Mouse (Mus musculus) olfactory bulb, adult 2 months (tissue): ENCODE measurements around the gene Gm49661. TPM values are rescaled to one million over a fixed set of nuclear protein-coding genes. Genes with fewer than 3 reads are reported as not detected.
A peak's percentile ranks its signal among the peaks of the same experiment; 100 is the strongest.

Experiments used
- H3K27ac ChIP-seq: fragments of 200-500 bp; 2 replicates; pipeline ENCODE4 v1.5.1; 2012; ENCODE audit warnings: low read depth, low read length; ENCODE audit not compliant: insufficient read depth
- H3K4me1 ChIP-seq: fragments of 200-500 bp; 2 replicates; pipeline ENCODE4 v1.6.1; 2012; ENCODE audit warnings: low read length; ENCODE audit not compliant: control insufficient read depth, insufficient read depth
- H3K4me3 ChIP-seq: fragments of 200-500 bp; 2 replicates; pipeline ENCODE4 v1.5.1; 2012; ENCODE audit warnings: mild to moderate bottlenecking, low read depth, low read length, moderate library complexity; ENCODE audit not compliant: insufficient read depth
- CTCF ChIP-seq: fragments of 200-500 bp; IDR thresholded peaks from 2 replicates; pipeline ENCODE4 v1.5.1; 2012; ENCODE audit warnings: low read depth, mild to moderate bottlenecking, low read length, moderate library complexity; ENCODE audit not compliant: insufficient read depth
- POLR2A ChIP-seq: fragments of 200-500 bp; IDR thresholded peaks from 2 replicates; pipeline ENCODE4 v1.6.1; 2012; ENCODE audit warnings: mild to moderate bottlenecking, low read depth, low read length, moderate library complexity; ENCODE audit not compliant: insufficient read depth
- WGBS: fragments of 180-500 bp; shearing (Covaris S2); methylation state at CpG from one replicate; pipeline ENCODE4 v1.1.7; 2018; 5-methylcytosine and 5-hydroxymethylcytosine counted together
- polyA plus RNA-seq: library from polyadenylated mRNA; stranded (reverse); fragments of >200 nt; gene quantifications from 2 replicates; pipeline ENCODE4 v1.2.4, GENCODE M21; 2012; ENCODE audit warnings: low replicate concordance; ENCODE audit not compliant: missing spikeins, insufficient read depth, insufficient read length

The Gm49661 gene
- polyA plus RNA-seq, 1 experiment, result not detected

DNA sequence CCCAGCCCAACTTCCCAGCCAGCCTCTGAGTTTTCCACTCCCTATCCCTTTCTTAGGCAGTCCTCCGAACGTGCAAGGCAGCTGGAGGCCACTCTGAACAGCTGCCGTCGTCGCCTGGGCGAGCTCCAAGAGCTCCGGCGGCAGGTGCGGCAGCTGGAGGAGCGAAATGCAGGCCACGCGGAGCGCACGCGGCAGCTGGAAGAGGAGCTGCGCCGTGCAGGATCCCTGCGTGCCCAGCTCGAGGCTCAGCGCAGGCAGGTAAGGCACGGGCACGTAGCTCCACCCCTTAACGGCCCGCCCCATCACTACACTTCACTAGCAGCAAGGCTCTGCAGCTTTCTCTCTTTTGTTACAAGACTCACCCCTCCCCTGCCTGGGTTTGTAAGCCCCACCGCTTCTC lies 26.4 kb upstream of the Gm49661 start:
- 24% methylated on average over 25 of the region's 25 CpGs for WGBS
- H3K4me3 ChIP-seq, result no peak overlapping the region
- no peak for TF ChIP-seq POLR2A
- TF ChIP-seq CTCF, result no peak
- H3K27ac ChIP-seq, result no peak overlapping the region
- H3K4me1 ChIP-seq, result peaks cover 16% of the 10 kb centered on the region

DNA sequence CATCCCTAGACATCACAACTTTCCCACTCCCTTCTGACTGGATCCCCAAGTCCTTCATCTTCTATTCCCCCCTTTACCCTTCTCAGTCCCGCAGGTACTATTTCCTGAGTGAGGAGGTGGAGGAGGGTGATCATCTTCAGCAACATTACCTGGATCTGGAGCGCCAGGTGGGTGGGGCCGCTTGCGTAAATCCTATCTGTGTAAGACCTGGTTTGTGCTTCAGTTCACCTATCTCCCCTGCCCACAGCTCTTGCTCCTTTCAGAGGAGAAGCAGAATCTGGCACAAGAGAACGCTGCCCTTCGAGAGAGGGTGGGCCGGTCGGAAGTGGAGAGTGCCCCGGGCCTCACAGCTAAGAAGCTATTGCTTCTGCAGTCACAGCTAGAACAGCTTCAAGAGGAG lies 25.1 kb upstream of the Gm49661 start:
- 96% methylated on average over 9 of the region's 9 CpGs for WGBS
- no peak overlapping the region for H3K27ac ChIP-seq
- no peak for TF ChIP-seq CTCF
- TF ChIP-seq POLR2A, result no peak
- H3K4me1 ChIP-seq, result peaks cover 18% of the 10 kb centered on the region
- H3K4me3 ChIP-seq, result no peak overlapping the region

DNA sequence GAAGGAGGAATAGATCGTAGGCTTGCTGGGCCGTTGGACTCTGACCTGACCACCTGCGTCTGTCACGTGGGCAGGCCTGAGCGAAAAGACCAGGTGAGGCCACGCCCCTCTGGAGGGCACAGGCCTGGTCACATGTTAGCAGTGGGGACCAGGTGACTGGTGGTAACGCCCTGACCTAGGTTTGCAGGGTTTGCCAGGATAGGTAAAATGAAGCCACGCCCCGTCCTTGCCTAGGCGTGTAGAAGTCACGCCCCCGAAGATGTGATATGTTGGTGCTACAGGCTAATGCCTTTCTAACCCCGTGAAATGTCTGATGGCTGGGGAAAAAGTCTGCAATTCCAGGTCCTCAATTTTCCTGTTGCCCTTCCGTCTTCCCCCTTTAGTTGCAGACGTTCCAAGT lies 21.6 kb upstream of the Gm49661 start:
- WGBS, result 2% methylated on average over 15 of the region's 15 CpGs

DNA sequence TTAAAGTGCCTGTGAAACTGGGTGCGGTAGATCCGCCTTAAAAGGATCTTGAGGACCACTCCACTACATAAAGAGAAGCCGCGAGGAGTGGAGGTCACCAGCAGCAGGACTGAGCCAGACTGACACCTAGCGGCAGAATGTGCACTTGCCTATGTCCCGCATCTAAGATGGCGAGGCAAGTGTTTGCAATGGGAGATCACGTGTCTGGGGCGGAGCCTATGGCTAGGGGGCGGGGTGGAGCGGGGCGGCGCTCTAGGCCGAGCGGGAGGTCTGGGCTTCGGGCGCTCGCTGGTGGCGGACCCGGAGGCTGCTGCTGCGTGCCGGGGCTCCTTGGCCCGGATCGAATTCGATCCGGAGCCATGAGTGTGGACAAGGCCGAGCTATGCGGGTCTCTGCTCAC lies 21.1 kb upstream of the Gm49661 start, which contains the start of gene Hook2:
TSS of gene Hook2 (plus strand) at position 255 of the 400 bp plus-strand sequence.
- Histone ChIP-seq H3K4me3 (peak within 1 kb of the TSS; percentile 66), H3K27ac (peak within 1 kb of the TSS; percentile 53), H3K4me1 (peaks cover 17% of the 10 kb centered on the region)
- no peak; the same call in 1 of the 2 replicates for TF ChIP-seq CTCF
- TF ChIP-seq POLR2A, result peak; percentile 71; the same call in 1 of the 2 replicates
- WGBS, result under 1% methylated on average over 28 of the region's 28 CpGs

More for the DNA sequence above, 21.6 kb upstream of the Gm49661 start:
- Histone ChIP-seq H3K27ac (no peak overlapping the region), H3K4me3 (peak overlapping the region; percentile 66), H3K4me1 (peaks cover 16% of the 10 kb centered on the region)
- TF ChIP-seq CTCF, result no peak
- no peak for TF ChIP-seq POLR2A

DNA sequence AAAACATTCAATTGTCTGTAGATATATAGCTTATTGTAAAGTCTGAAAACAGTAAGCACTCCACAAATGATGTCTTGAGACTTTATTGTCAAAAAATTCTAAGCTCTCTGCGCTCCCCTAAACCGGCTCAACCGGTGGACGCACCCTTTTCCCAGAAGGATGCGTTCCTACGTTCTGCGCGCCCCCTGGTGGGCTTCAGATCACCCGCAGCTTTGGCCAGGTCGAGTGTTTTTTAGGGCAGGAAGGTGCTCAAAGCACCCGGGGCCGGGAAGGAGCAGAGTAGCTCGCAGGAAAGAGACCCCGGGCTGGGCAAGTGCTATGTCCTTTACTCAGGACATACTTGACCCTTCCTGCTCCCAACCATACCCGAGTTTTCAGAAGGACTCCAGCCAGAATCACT lies 20.6 kb upstream of the Gm49661 start:
- peak overlapping the region; percentile 43 for H3K4me3 ChIP-seq
- WGBS, result 0% methylated on average over 15 of the region's 15 CpGs
- peaks cover 22% of the 10 kb centered on the region for H3K4me1 ChIP-seq
- H3K27ac ChIP-seq, result peak overlapping the region; percentile 53
- no peak for TF ChIP-seq POLR2A
- TF ChIP-seq CTCF, result peak; percentile 91

DNA sequence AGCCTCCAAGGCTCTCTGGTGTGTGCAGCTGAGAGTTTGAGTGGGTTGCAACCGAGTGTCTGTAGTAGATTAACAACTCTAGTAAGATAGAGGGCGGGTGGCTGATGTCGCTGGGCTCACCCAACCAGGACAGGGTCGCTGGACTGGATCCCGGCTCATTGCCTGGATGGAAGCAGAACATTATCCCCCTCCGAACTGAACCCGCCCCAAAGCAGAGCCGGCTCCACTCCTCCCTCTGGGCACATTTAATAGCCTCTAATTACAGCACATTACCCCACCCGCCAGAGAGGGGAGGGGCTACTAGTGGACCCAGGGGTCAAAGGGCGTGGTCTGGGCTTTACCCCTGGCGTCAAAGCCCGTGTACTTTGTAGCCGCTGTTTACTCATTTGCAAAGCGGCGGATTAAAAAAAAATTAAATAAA lies 20.1 kb upstream of the Gm49661 start:
- 8% methylated on average over 15 of the region's 15 CpGs for WGBS
- TF ChIP-seq CTCF (no peak), POLR2A (no peak)
- Histone ChIP-seq H3K27ac (no peak overlapping the region), H3K4me3 (no peak overlapping the region), H3K4me1 (peaks cover 25% of the 10 kb centered on the region)

DNA sequence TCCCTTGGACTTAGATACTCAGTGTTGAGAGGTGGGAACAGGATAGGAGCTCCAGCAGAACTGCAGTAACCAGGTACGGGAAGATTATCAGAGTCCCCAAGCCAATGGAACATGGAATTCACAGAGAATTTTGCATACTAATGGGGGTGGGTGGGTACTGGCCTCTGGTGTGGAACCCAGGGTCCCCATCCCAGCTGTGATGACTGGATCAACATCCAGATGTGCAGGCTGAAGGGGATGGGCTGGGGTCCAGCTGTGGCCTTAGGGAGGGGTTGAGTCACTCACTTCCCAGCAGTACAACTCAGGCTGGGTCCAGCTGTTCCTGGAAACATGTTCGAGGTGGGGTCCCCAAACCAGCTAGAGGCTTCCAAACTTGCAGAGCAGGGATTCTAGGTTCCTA lies 18.7 kb upstream of the Gm49661 start:
- no peak overlapping the region for H3K4me3 ChIP-seq
- peaks cover 25% of the 10 kb centered on the region for H3K4me1 ChIP-seq
- no peak for TF ChIP-seq CTCF
- no peak for TF ChIP-seq POLR2A
- H3K27ac ChIP-seq, result no peak overlapping the region
- 80% methylated on average over 2 of the region's 2 CpGs for WGBS

DNA sequence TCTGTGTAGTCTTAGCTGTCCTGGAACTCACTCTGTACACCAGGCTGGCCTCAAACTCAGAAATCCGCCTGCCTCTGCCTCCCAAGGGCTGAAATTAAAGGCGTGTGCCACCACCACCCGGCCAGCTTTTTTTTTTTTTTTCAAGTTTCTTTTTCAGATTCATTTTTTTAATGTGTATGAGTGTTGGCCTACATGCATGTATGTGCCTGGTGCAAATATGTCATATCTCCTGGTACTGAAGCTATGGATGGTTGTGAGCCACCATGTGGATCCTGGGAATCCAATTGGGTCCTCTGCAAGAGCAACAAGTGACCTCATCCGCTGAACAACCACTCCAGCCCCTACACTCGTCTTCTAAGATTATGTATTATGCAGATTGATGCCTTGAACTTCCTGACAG lies 18.2 kb upstream of the Gm49661 start:
- no peak for TF ChIP-seq CTCF
- TF ChIP-seq POLR2A, result no peak
- WGBS, result 87% methylated on average over 5 of the region's 5 CpGs
- Histone ChIP-seq H3K4me1 (peaks cover 25% of the 10 kb centered on the region), H3K27ac (no peak overlapping the region), H3K4me3 (no peak overlapping the region)

DNA sequence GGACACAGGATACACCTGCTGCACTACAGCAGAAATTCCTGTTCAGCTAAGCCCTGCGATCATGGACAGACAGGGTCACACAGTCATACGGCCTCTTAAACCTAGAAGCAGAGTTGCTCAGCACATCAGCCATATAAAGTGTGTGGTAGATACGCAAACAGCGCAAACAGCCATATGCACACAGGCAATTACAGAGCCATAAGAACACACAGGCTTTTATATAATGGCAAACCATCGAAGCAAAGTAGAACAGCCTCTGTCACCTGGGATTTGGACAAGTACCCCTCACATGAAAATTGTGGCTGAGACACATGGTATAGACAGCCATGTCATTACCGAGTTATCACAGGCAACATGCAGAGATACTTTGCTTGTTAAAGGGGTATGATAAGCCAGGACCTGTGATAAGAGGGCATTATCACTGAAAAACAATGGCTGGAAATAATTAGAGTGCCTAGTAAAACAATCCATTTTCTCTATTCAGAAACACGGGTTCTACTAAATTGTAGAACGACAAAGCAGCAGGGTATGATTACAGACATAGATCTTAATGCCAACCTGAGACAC lies 17.2 kb upstream of the Gm49661 start:
- WGBS, result 15% methylated on average over 8 of the region's 8 CpGs
- H3K4me1 ChIP-seq, result peaks cover 25% of the 10 kb centered on the region
- H3K4me3 ChIP-seq, result peak overlapping the region; percentile 77
- peak overlapping the region; percentile 100 for H3K27ac ChIP-seq
- no peak for TF ChIP-seq POLR2A
- TF ChIP-seq CTCF, result no peak
